Mouse (Mus musculus) neural tube, embryonic 13.5 days (tissue): ENCODE results near the gene Lipt1. TPM values are rescaled to one million over a fixed set of nuclear protein-coding genes. Genes with fewer than 3 reads are reported as not detected.
A peak's percentile ranks its signal among the peaks of the same experiment; 100 is the strongest.

Source experiments
- ATAC-seq: fragments of 200-750 bp; cut with Nextera tagmentation; 2 replicates; pipeline ENCODE4 v1.8.0; 2017; ENCODE audit warnings: low read depth, mild to moderate bottlenecking, moderate TSS enrichment, moderate library complexity
- H3K27ac ChIP-seq: fragments of 300-500 bp; sonication (generic); replicated peaks from 2 replicates; pipeline ENCODE4 v1.5.1; 2015; ENCODE audit warnings: moderate library complexity, mild to moderate bottlenecking, inconsistent platforms
- H3K27me3 ChIP-seq: fragments of 300-500 bp; sonication (generic); 2 replicates; pipeline ENCODE4 v1.6.1; 2015; ENCODE audit warnings: mild to moderate bottlenecking, inconsistent platforms
- H3K36me3 ChIP-seq: fragments of 300-500 bp; sonication (generic); 2 replicates; pipeline ENCODE4 v1.6.1; 2015; ENCODE audit warnings: mild to moderate bottlenecking, inconsistent platforms
- H3K4me1 ChIP-seq: fragments of 300-500 bp; sonication (generic); replicated peaks from 2 replicates; pipeline ENCODE4 v1.6.1; 2015; ENCODE audit warnings: inconsistent platforms
- H3K4me2 ChIP-seq: fragments of 300-500 bp; sonication (generic); 2 replicates; pipeline ENCODE4 v1.6.1; 2015; ENCODE audit warnings: inconsistent platforms, mild to moderate bottlenecking, moderate library complexity
- H3K4me3 ChIP-seq: fragments of 300-500 bp; sonication (generic); 2 replicates; pipeline ENCODE4 v1.5.1; 2015; ENCODE audit warnings: mild to moderate bottlenecking, inconsistent platforms
- H3K9ac ChIP-seq: fragments of 300-500 bp; sonication (generic); 2 replicates; pipeline ENCODE4 v1.6.1; 2015; ENCODE audit warnings: moderate library complexity, mild to moderate bottlenecking, inconsistent platforms
- H3K9me3 ChIP-seq: fragments of 300-500 bp; sonication (generic); 2 replicates; pipeline ENCODE4 v1.6.1; 2016; ENCODE audit warnings: inconsistent platforms
- WGBS: fragments of 180-500 bp; shearing (Covaris S2); methylation state at CpG from one replicate; pipeline ENCODE4 v1.1.7; 2015; 5-methylcytosine and 5-hydroxymethylcytosine counted together
- polyA plus RNA-seq: library from polyadenylated mRNA; unstranded; fragments of >200 nt; fragmentation: Nextera tagmentation; extraction: Ambion mirVana; gene quantifications from 2 replicates; pipeline ENCODE4 v1.2.1, GENCODE M21; 2015

Gene Lipt1
- polyA plus RNA-seq, 1 experiment from 2014 or later, result 6.9 TPM

DNA sequence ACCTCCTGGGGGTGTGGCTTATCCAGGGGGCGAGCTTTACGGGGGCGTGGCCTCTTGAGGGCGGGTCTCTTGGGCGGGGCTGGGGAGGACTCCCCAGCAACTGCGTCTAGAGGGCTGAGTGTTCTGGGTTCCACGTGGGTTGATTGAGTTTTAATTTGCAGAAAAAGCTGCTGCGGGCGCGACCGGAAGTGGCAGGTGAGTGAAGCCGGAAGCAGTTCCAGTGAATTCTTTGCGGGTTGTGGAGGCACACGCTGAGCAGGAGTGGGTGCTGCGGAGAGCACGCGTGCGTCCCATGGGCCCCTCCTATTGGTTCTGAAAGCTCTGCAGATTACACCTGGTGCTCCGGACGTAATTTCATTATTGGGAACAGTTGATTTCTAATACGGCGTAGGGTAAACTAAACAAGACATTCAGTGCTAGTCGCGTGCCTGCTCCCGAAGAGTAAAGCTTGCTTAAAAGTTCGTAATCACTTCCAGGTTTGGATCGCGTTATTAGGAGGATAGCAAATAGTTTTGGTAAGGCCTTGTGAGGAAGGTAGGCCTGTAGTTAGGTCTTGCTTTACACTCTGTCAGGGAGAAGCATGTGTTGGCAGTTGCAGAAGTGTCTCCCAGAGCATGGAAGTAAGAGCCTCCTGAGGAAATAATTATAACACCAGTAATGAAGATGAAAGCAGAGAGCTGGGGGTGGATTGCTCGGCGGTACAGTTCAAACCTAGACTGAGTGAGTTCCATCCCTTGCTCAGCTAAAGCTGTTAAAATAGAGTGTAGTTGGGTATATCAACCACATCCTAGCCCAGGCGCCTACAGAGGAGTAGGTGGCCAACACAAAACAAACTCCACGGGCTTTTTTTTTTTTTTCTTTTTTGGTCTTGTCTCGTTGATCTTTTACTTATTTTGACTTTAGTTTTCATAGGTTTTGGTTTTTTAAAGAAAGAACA is 861 bp downstream of the Lipt1 start:
- WGBS, result 7% methylated on average over 33 of the region's 33 CpGs

DNA sequence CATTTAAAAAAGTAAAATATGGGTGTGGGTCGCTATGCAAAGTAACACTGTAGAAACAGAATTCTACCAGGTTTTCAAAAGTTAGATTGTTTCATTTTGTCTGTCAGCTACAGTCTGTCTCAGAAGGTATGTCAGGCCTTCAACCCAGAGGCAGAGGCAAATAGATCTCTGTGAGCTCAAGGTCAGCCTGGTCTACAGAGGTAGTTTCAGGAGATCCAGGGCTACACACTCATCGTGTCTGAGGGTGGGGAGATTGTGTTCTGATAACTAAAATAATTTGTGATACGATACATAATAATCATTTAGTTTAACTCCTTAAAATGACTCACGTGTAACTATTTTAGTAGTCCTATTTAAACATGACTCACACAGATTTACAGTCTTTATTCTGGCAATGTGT is 1.6 kb downstream of the Lipt1 start:
- WGBS, result 95% methylated on average over 4 of the region's 4 CpGs
- H3K9me3 ChIP-seq, result peaks cover 10% of the 10 kb centered on the region; the same call in 1 of the 2 replicates
- H3K27me3 ChIP-seq, result peaks cover 14% of the 10 kb centered on the region
- peak overlapping the region; percentile 54; the same call in 1 of the 2 replicates for H3K4me3 ChIP-seq
- no peak overlapping the region for H3K9ac ChIP-seq
- peaks cover 34% of the 10 kb centered on the region for H3K36me3 ChIP-seq
- H3K4me1 ChIP-seq, result peaks cover 15% of the 10 kb centered on the region
- H3K4me2 ChIP-seq, result peak overlapping the region; percentile 78
- no peak overlapping the region for H3K27ac ChIP-seq
- ATAC-seq, result no peak

More for the DNA sequence above, 861 bp downstream of the Lipt1 start:
- Histone ChIP-seq H3K4me1 (peaks cover 15% of the 10 kb centered on the region), H3K9ac (peak overlapping the region; percentile 66), H3K4me3 (peak overlapping the region; percentile 54), H3K27ac (peak overlapping the region; percentile 59), H3K36me3 (peaks cover 26% of the 10 kb centered on the region), H3K4me2 (peak overlapping the region; percentile 78), H3K9me3 (peaks cover 10% of the 10 kb centered on the region; the same call in 1 of the 2 replicates), H3K27me3 (peaks cover 14% of the 10 kb centered on the region)
- ATAC-seq, result peak; percentile 87

DNA sequence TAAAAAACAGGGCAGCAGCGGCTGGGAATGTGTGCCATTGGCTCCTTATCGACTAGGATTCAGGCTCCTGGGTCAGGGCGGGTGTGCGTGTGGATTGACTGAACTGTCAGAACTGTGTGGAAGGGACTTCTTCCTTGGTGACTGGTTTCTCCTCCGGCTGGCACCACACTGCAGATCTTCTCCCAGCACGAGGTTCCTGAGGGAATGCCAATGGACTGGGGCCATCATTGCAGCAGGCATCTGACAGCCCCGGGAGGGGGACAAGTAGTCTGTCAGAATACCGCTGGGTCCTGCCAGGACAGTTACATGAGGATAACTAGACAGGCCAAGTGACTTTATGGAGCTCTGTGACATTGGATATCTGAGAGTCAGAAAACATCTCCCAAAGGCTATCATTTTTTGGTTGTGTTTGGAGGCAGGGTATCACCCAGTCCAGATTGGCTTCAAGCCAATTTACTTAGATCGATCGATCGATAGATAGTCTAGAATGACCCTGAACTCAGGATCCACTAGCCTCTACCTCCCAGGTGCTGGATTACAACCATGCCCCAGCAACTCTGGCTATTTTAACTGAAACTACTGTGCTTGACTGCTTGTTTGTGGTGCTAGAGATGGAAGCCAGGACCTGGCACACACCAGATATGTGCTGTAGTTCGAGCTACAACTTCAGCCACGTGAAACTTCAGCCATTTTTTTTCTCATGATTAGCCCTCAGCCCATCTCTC is 6.4 kb downstream of the Lipt1 start:
- Histone ChIP-seq H3K9ac (no peak overlapping the region), H3K4me1 (peaks cover 5% of the 10 kb centered on the region; the same call in 1 of the 2 replicates), H3K27me3 (no peaks in the 10 kb centered on the region), H3K36me3 (peaks cover 72% of the 10 kb centered on the region), H3K4me3 (no peak overlapping the region), H3K27ac (no peak overlapping the region), H3K4me2 (no peak overlapping the region), H3K9me3 (peaks cover 10% of the 10 kb centered on the region; the same call in 1 of the 2 replicates)
- WGBS, result 93% methylated on average over 13 of the region's 13 CpGs
- ATAC-seq, result no peak

DNA sequence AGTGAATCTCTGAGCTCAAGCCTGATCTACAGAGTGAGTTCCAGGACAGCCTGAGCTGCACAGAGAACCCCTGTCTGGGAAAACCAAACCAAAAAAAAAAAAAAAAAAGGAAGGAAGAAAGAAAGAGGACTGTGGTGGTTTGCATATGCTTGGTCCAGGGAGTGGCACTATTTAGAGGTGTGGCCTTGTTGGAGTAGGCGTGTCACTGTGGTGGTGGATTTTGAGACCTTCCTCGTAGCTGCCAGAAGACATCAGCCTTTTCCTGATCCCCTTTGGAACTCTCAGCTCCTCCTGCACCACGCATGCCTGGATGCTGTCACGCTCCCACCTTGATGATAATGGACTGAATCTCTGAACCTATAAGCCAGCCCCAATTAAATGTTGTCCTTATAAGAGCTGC is 11.9 kb downstream of the Lipt1 start:
- H3K4me3 ChIP-seq, result no peak overlapping the region
- no peaks in the 10 kb centered on the region for H3K9me3 ChIP-seq
- no peak overlapping the region for H3K4me2 ChIP-seq
- no peak for ATAC-seq
- no peak overlapping the region for H3K27ac ChIP-seq
- no peaks in the 10 kb centered on the region for H3K4me1 ChIP-seq
- no peak overlapping the region for H3K9ac ChIP-seq
- H3K36me3 ChIP-seq, result peaks cover 53% of the 10 kb centered on the region
- H3K27me3 ChIP-seq, result no peaks in the 10 kb centered on the region
- WGBS, result 89% methylated on average over 4 of the region's 4 CpGs

DNA sequence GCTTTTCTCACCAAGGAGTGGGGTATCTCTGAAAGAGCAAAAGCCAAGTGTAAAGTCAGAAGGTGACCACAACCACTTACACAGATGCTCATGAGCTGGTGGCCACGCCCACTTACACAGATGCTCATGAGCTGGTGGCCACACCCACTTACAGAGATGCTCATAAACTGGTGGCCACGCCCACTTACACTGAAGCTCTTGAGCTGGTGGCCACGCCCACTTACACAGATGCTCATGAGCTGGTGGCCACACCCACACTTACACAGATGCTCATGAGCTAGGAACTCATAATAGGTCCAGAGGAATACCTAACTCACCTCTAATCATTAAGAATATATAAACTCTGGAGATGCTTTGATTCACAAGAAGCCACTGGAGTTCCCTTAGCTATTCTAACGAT is 12.9 kb downstream of the Lipt1 start:
- Histone ChIP-seq H3K36me3 (peaks cover 43% of the 10 kb centered on the region), H3K4me1 (peaks cover 5% of the 10 kb centered on the region), H3K9me3 (no peaks in the 10 kb centered on the region), H3K9ac (no peak overlapping the region), H3K4me2 (no peak overlapping the region), H3K4me3 (no peak overlapping the region), H3K27me3 (no peaks in the 10 kb centered on the region), H3K27ac (no peak overlapping the region)
- 81% methylated on average over 4 of the region's 4 CpGs for WGBS
- no peak for ATAC-seq

DNA sequence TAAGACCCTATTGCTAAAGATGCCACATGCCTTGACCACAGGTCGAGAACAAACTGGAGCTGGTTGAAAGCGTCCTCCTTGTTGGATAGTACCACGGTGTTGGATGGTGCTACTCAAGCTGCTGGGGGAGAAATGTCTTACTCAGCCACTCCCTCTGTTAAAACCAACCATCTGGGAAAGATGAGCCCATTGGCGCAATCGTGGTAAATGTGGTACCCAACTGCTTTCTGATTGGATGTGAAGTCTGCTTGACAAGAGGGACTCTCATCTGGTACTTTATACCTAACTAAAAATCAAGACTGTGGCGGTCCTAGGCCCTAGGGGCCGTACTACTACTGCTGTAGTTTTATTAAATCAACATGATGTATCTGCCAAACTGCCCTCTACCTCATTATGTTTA is 17.7 kb downstream of the Lipt1 start:
- H3K36me3 ChIP-seq, result peaks cover 10% of the 10 kb centered on the region
- H3K27me3 ChIP-seq, result no peaks in the 10 kb centered on the region
- peak overlapping the region; percentile 67 for H3K9ac ChIP-seq
- 87% methylated on average over 7 of the region's 7 CpGs for WGBS
- ATAC-seq, result no peak
- H3K4me1 ChIP-seq, result peaks cover 31% of the 10 kb centered on the region
- H3K27ac ChIP-seq, result no peak overlapping the region
- peak overlapping the region; percentile 66 for H3K4me2 ChIP-seq
- no peaks in the 10 kb centered on the region for H3K9me3 ChIP-seq
- peak overlapping the region; percentile 54 for H3K4me3 ChIP-seq

DNA sequence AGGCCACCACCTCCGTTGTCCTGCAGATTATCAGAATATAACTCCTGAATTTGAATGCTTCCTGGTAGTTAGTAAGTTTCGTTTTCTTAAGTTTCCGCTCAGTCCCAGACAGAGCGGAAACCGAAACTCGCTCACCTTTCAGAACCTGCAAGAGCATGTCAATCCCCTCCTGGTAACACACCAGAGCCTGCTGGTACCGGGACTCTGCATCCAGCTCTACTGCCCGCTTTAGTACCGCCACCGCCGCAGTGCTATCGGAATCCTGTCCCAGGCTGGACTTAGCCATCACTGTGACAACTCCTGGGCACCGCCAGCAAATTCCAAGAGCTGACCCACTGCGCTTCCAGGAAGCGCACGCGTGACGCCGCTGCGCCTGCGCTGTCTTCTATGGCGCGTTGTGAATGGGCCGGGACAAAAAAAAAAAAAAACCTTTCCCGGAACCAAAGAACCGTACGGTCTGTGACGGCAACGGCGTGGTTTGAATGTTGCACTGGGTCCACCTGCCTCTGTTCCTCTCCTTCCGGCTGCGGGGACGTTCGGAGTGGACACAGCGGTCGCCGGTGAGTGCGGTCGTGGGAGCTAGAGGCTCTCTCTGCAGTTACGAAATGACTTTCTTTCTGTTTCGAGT is 18.6 kb downstream of the Lipt1 start, which contains the start of the genes Mitd1 and Mrpl30:
Gene Mitd1 (minus strand): TSS at position 387 of the 628 bp plus-strand sequence.
Gene Mrpl30 (plus strand): TSS at position 453 of the 628 bp plus-strand sequence.
- no peaks in the 10 kb centered on the region for H3K27me3 ChIP-seq
- peaks cover 31% of the 10 kb centered on the region for H3K4me1 ChIP-seq
- H3K4me3 ChIP-seq, result peak within 1 kb of the TSS; percentile 54
- under 1% methylated on average over 41 of the region's 41 CpGs for WGBS
- peaks cover 13% of the 10 kb centered on the region for H3K36me3 ChIP-seq
- peak within 1 kb of the TSS; percentile 74 for H3K27ac ChIP-seq
- ATAC-seq, result peak; percentile 92
- peak within 1 kb of the TSS; percentile 66 for H3K4me2 ChIP-seq
- H3K9me3 ChIP-seq, result no peaks in the 10 kb centered on the region
- peak within 1 kb of the TSS; percentile 67 for H3K9ac ChIP-seq

DNA sequence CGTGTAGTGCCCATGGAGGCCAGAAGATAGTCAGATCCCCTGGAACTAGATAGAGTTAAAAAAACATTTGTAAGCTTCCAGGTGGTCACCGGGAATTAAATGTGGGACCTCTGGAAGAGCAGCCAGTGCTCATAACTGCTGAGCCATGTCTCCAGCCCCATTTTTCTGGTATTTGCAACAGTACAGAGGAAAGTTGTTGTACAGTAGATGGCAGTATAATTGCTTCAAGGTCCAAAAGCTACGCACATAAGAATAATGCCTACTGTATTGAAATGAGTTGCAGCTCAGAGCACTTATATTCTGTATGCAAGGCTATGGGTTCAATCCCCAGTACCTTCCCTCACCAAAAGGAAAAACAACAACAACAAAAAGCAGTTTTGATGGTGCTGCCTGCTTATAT is 19.9 kb downstream of the Lipt1 start:
- peak overlapping the region; percentile 54 for H3K4me3 ChIP-seq

DNA sequence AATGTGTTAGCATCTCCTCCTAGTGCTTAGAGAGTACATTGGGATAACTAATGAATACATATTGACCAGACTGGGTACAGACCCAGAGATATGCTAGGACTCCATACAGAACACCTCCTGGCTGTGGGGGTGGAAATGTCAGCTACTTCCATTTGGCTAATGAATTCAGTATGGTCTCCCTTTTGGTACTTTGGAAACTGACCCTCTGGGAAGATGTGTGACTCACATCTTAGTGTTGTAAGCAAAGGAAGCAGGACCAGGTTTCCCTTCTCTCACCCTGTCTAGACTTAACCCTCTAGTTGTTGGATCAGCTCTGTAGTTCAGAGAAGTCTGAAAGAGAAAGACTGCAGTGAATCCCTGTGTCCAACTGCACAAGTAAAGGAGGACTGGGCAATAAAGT is 23.1 kb downstream of the Lipt1 start:
- no peak for ATAC-seq
- Histone ChIP-seq H3K36me3 (peaks cover 58% of the 10 kb centered on the region), H3K4me3 (no peak overlapping the region), H3K27ac (no peak overlapping the region), H3K27me3 (no peaks in the 10 kb centered on the region), H3K9ac (no peak overlapping the region), H3K9me3 (no peaks in the 10 kb centered on the region), H3K4me1 (peaks cover 25% of the 10 kb centered on the region), H3K4me2 (no peak overlapping the region)

More for the DNA sequence above, 19.9 kb downstream of the Lipt1 start:
- H3K9me3 ChIP-seq, result no peaks in the 10 kb centered on the region
- peaks cover 26% of the 10 kb centered on the region for H3K36me3 ChIP-seq
- peak overlapping the region; percentile 67; the same call in 1 of the 2 replicates for H3K9ac ChIP-seq
- no peak overlapping the region for H3K27ac ChIP-seq
- no peak for ATAC-seq
- no peaks in the 10 kb centered on the region for H3K27me3 ChIP-seq
- 79% methylated on average over 3 of the region's 3 CpGs for WGBS
- H3K4me2 ChIP-seq, result peak overlapping the region; percentile 66
- peaks cover 31% of the 10 kb centered on the region for H3K4me1 ChIP-seq

DNA sequence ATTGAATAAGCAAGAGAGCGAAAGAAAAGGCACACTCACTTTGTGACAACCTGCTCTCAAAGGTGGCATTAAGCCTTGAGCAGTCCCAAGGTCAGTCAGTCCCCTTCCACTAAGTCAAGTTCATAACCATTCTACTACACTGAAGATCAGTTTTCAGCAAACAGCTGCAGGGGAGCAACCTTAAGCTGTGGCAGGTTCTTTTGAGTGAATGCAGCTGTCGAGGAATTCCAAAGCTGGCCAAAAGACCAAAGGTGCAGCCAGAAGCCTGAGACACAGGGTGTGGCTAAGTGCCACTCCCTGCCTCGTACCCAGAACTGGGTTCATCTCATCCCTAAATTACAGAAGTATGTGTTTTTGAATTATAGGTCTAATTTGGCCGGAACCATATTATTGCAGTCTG is 28.3 kb downstream of the Lipt1 start:
- H3K36me3 ChIP-seq, result peaks cover 58% of the 10 kb centered on the region
- 91% methylated on average over 4 of the region's 4 CpGs for WGBS
- no peaks in the 10 kb centered on the region for H3K27me3 ChIP-seq
- no peak overlapping the region for H3K9ac ChIP-seq
- ATAC-seq, result no peak
- no peaks in the 10 kb centered on the region for H3K4me1 ChIP-seq
- no peak overlapping the region for H3K27ac ChIP-seq
- no peak overlapping the region for H3K4me2 ChIP-seq
- no peak overlapping the region for H3K4me3 ChIP-seq
- H3K9me3 ChIP-seq, result no peaks in the 10 kb centered on the region

DNA sequence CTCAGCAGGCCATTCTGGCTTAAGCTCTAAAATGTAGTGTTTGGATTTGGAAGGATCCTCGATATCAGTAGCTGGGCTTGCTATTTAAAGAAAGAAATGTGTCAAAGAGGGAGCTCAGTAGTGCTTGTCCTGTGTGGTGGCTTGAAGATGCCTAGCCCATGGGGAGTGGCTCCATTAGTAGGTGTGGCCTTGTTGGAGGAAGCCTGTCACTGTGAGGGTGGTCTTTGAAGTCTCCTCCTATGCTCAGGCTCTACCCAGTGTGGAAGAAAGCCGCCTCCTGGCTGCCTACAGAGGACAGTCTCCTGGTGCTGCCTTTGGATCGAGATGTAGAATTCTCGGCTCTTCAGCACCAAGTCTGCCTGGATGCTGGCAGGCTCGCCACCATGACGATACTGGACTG is 28.8 kb downstream of the Lipt1 start:
- Histone ChIP-seq H3K27ac (no peak overlapping the region), H3K36me3 (peaks cover 54% of the 10 kb centered on the region), H3K4me2 (no peak overlapping the region), H3K4me3 (no peak overlapping the region), H3K4me1 (no peaks in the 10 kb centered on the region), H3K27me3 (no peaks in the 10 kb centered on the region), H3K9ac (no peak overlapping the region), H3K9me3 (no peaks in the 10 kb centered on the region)
- no peak for ATAC-seq
- WGBS, result 59% methylated on average over 6 of the region's 6 CpGs

DNA sequence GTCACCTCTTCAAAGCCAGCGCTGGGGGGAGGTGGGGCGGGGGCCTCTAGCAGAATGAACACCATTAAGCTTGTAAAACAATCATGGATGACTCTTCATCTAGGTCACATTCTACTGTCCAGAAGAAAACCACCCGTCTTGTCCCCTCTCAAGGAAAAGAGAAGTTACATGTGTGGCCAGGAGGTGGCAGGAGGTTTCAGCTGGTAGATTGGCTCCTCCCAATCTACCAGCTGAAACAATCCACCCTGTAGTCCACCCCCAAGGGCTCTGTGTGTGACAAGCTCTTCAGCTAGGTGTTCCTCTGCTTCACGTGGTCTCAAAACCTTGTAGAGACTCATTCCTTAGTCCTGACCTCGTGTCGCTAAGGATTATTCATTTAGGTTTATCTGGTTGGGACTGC is 31.6 kb downstream of the Lipt1 start:
- Histone ChIP-seq H3K4me1 (no peaks in the 10 kb centered on the region), H3K27me3 (no peaks in the 10 kb centered on the region), H3K4me3 (no peak overlapping the region), H3K27ac (no peak overlapping the region), H3K9ac (no peak overlapping the region), H3K36me3 (peaks cover 25% of the 10 kb centered on the region), H3K9me3 (no peaks in the 10 kb centered on the region), H3K4me2 (no peak overlapping the region)
- ATAC-seq, result no peak
- 39% methylated on average over 6 of the region's 6 CpGs for WGBS
